Mouse (Mus musculus) adrenal gland, adult 10 weeks (tissue): ENCODE measurements around the gene Wnt3a. TPM values are rescaled to one million over a fixed set of nuclear protein-coding genes. Genes with fewer than 3 reads are reported as not detected.

ENCODE experiments used
- polyA plus RNA-seq: library from polyadenylated mRNA; stranded (reverse); fragments of 350-450 nt; fragmentation: Illumina TruSeq; extraction: RNeasy Lipid Tissue Mini Kit (QIAGEN cat#74804); gene quantifications from one replicate; pipeline ENCODE4 v1.2.3, GENCODE M21; 2014; ENCODE audit warnings: low read depth, low replicate concordance

Gene Wnt3a
- polyA plus RNA-seq: not detected

GRCm38 (mm10) chr11:59290702-59291303 is at the start of gene Wnt3a:
Wnt3a (minus strand) TSS chr11:59290752.

GRCm38 (mm10) chr11:59306461-59307421 is 16.2 kb upstream of the Wnt3a start, which contains the start of gene Wnt9a:
Wnt9a (plus strand) TSS chr11:59306928.

GRCm38 (mm10) chr11:59228122-59228953 is 62.2 kb downstream of the Wnt3a start, which contains the start of gene Arf1:
Arf1 (minus strand) TSS chr11:59228270.

GRCm38 (mm10) chr11:59208153-59208831 is 82.3 kb downstream of the Wnt3a start, which contains the start of gene 2310033P09Rik:
2310033P09Rik (plus strand) TSS chr11:59208321.

GRCm38 (mm10) chr11:59202081-59202995 is 88.2 kb downstream of the Wnt3a start, which contains the start of gene Mrpl55:
Mrpl55 (plus strand) TSS chr11:59202486.

Other genes starting within 250 kb of the Wnt3a start
- gene Obscn, start 154.3 kb downstream of the Wnt3a start, polyA plus RNA-seq: not detected
- 1.2 TPM for gene Iba57, start 127.0 kb downstream of the Wnt3a start, polyA plus RNA-seq
- gene Gjc2, start 107.5 kb downstream of the Wnt3a start, polyA plus RNA-seq: not detected
- gene Guk1, start 98.5 kb downstream of the Wnt3a start, polyA plus RNA-seq: 5.7 TPM
- 14.6 TPM for gene Mrpl55, start 88.3 kb downstream of the Wnt3a start, polyA plus RNA-seq
- gene 2310033P09Rik, start 82.4 kb downstream of the Wnt3a start, polyA plus RNA-seq: 5.2 TPM
- gene Arf1, start 62.5 kb downstream of the Wnt3a start, polyA plus RNA-seq: 317 TPM
- 0.52 TPM for gene Wnt9a, start 16.2 kb upstream of the Wnt3a start, polyA plus RNA-seq
- not detected for gene Prss38, start 84.9 kb upstream of the Wnt3a start, polyA plus RNA-seq
- 11.6 TPM for gene Jmjd4, start 159.3 kb upstream of the Wnt3a start, polyA plus RNA-seq
- 56.9 TPM for gene Snap47, start 160.4 kb upstream of the Wnt3a start, polyA plus RNA-seq
- 11.1 TPM for gene Zfp867, start 181.7 kb upstream of the Wnt3a start, polyA plus RNA-seq
- gene Zkscan17, start 236.0 kb upstream of the Wnt3a start, polyA plus RNA-seq: 2.8 TPM